Mouse (Mus musculus) limb, embryonic 14.5 days (tissue): Measurements from ENCODE around the gene Smchd1. TPM values are rescaled to one million over a fixed set of nuclear protein-coding genes. Genes with fewer than 3 reads are reported as not detected.

Experiments
- ATAC-seq: fragments of 200-750 bp; cut with Nextera tagmentation; 2 replicates; pipeline ENCODE4 v1.8.0; 2017; ENCODE audit warnings: low read depth, moderate number of reproducible peaks, moderate TSS enrichment; ENCODE audit not compliant: low FRiP score
- DNase-seq: peaks from one replicate; pipeline ENCODE4 v3.0.0-alpha.2; 2015; ENCODE audit warnings: low spot score
- H3K27ac ChIP-seq: fragments of 300-500 bp; sonication (generic); replicated peaks from 2 replicates; pipeline ENCODE4 v1.5.1; 2014; ENCODE audit warnings: low read depth, mild to moderate bottlenecking, low read length, moderate library complexity, mixed read lengths
- H3K27me3 ChIP-seq: fragments of 300-500 bp; sonication (generic); 2 replicates; pipeline ENCODE4 v1.6.1; 2014; ENCODE audit warnings: low read length, mixed read lengths; ENCODE audit not compliant: control insufficient read depth, insufficient read depth
- H3K36me3 ChIP-seq: fragments of 300-500 bp; sonication (generic); 2 replicates; pipeline ENCODE4 v1.6.1; 2014; ENCODE audit warnings: mild to moderate bottlenecking, low read length, moderate library complexity, mixed read lengths; ENCODE audit not compliant: control insufficient read depth, insufficient read depth
- H3K4me1 ChIP-seq: fragments of 300-500 bp; sonication (generic); 2 replicates; pipeline ENCODE4 v1.6.1; 2014; ENCODE audit warnings: antibody characterized with exemption, low read length, mixed read lengths; ENCODE audit not compliant: control insufficient read depth, insufficient read depth
- H3K4me2 ChIP-seq: fragments of 300-500 bp; sonication (generic); replicated peaks from 2 replicates; pipeline ENCODE4 v1.6.1; 2014; ENCODE audit warnings: low read depth, mild to moderate bottlenecking, low read length, moderate library complexity; ENCODE audit not compliant: severe bottlenecking
- H3K4me3 ChIP-seq: fragments of 300-500 bp; sonication (generic); replicated peaks from 2 replicates; pipeline ENCODE4 v1.5.1; 2014; ENCODE audit warnings: low read length
- H3K9ac ChIP-seq: fragments of 300-500 bp; sonication (generic); 2 replicates; pipeline ENCODE4 v1.6.1; 2014; ENCODE audit warnings: mild to moderate bottlenecking, low read depth, low read length, moderate library complexity; ENCODE audit not compliant: severe bottlenecking
- H3K9me3 ChIP-seq: fragments of 300-500 bp; sonication (generic); 2 replicates; pipeline ENCODE4 v1.6.1; 2016; ENCODE audit warnings: low read length; ENCODE audit not compliant: control insufficient read depth
- POLR2A ChIP-seq: fragments of 200-500 bp; IDR thresholded peaks from 2 replicates; pipeline ENCODE4 v1.8.0; 2012; ENCODE audit warnings: inconsistent platforms, mild to moderate bottlenecking, moderate library complexity, borderline replicate concordance; ENCODE audit not compliant: insufficient read depth, insufficient read length; ENCODE audit errors: extremely low read depth
- WGBS: fragments of 180-500 bp; shearing (Covaris S2); extraction: QIAGEN DNeasy Blood & Tissue Kit; methylation state at CpG from one replicate; pipeline ENCODE4 v1.1.7; 2014; 5-methylcytosine and 5-hydroxymethylcytosine counted together
- polyA plus RNA-seq, 2 experiments: library from polyadenylated mRNA; depleted of rRNA in 1 of 2; stranded (reverse) in 1 of 2; unstranded in 1 of 2; fragments of >200 nt; fragmentation: Nextera tagmentation in 1 of 2; extraction: Ambion mirVana in 1 of 2; gene quantifications; 2 replicates each; pipeline versions ENCODE4 v1.2.1 to v1.2.3; 2012 to 2014

Gene Smchd1
- polyA plus RNA-seq, 2 experiments: 42.7 to 71.4 TPM

- Histone ChIP-seq H3K9me3 (no peaks in the 10 kb centered on the region), H3K27ac (no peak overlapping the region), H3K4me3 (no peak overlapping the region), H3K9ac (no peak overlapping the region), H3K4me1 (no peaks in the 10 kb centered on the region), H3K27me3 (no peaks in the 10 kb centered on the region), H3K4me2 (no peak overlapping the region), H3K36me3 (peaks cover 32% of the 10 kb centered on the region)
- 85% methylated on average over 3 of the region's 3 CpGs for WGBS
- no peak for TF ChIP-seq POLR2A
- ATAC-seq (no peak), DNase-seq (no peak)
Measured at GRCm38 (mm10) chr17:71387401-71387800, 87.7 kb downstream of the Smchd1 start.

GRCm38 (mm10) chr17:71380346-71380745 is 94.8 kb downstream of the Smchd1 start:
- Histone ChIP-seq H3K4me1 (no peaks in the 10 kb centered on the region), H3K4me3 (no peak overlapping the region), H3K9ac (no peak overlapping the region), H3K4me2 (no peak overlapping the region), H3K36me3 (peaks cover 40% of the 10 kb centered on the region), H3K9me3 (no peaks in the 10 kb centered on the region), H3K27me3 (no peaks in the 10 kb centered on the region), H3K27ac (no peak overlapping the region)
- ATAC-seq: no peak
- 93% methylated on average over 14 of the region's 14 CpGs for WGBS
- TF ChIP-seq POLR2A: no peak
- no peak for DNase-seq

GRCm38 (mm10) chr17:71377901-71378300 is 97.2 kb downstream of the Smchd1 start:
- Histone ChIP-seq H3K27ac (no peak overlapping the region), H3K9me3 (no peaks in the 10 kb centered on the region), H3K27me3 (no peaks in the 10 kb centered on the region), H3K4me1 (no peaks in the 10 kb centered on the region), H3K9ac (no peak overlapping the region), H3K4me2 (no peak overlapping the region), H3K36me3 (peaks cover 47% of the 10 kb centered on the region), H3K4me3 (no peak overlapping the region)
- WGBS: 46% methylated on average over 4 of the region's 4 CpGs
- ATAC-seq (no peak), DNase-seq (no peak)
- no peak for TF ChIP-seq POLR2A

GRCm38 (mm10) chr17:71355526-71355925 is 119.6 kb downstream of the Smchd1 start:
- peaks cover 61% of the 10 kb centered on the region for H3K36me3 ChIP-seq

GRCm38 (mm10) chr17:71354205-71354604 is 120.9 kb downstream of the Smchd1 start:
- H3K4me1 ChIP-seq: no peaks in the 10 kb centered on the region
- 93% methylated on average over 11 of the region's 11 CpGs for WGBS
- H3K36me3 ChIP-seq: peaks cover 61% of the 10 kb centered on the region
- no peak for TF ChIP-seq POLR2A
- no peaks in the 10 kb centered on the region for H3K27me3 ChIP-seq
- H3K27ac ChIP-seq: no peak overlapping the region
- H3K9ac ChIP-seq: no peak overlapping the region
- no peaks in the 10 kb centered on the region for H3K9me3 ChIP-seq
- H3K4me2 ChIP-seq: no peak overlapping the region
- ATAC-seq (no peak), DNase-seq (no peak)
- H3K4me3 ChIP-seq: no peak overlapping the region

More at GRCm38 (mm10) chr17:71355526-71355925, 119.6 kb downstream of the Smchd1 start:
- no peak overlapping the region for H3K4me3 ChIP-seq
- no peaks in the 10 kb centered on the region for H3K9me3 ChIP-seq
- 83% methylated on average over 3 of the region's 3 CpGs for WGBS
- H3K9ac ChIP-seq: no peak overlapping the region
- no peaks in the 10 kb centered on the region for H3K27me3 ChIP-seq
- H3K4me2 ChIP-seq: no peak overlapping the region
- TF ChIP-seq POLR2A: no peak
- ATAC-seq (no peak), DNase-seq (no peak)
- H3K4me1 ChIP-seq: no peaks in the 10 kb centered on the region
- H3K27ac ChIP-seq: no peak overlapping the region

GRCm38 (mm10) chr17:71348188-71348587 is 127.0 kb downstream of the Smchd1 start:
- no peaks in the 10 kb centered on the region for H3K4me1 ChIP-seq
- no peaks in the 10 kb centered on the region for H3K9me3 ChIP-seq
- H3K27ac ChIP-seq: no peak overlapping the region
- H3K4me3 ChIP-seq: no peak overlapping the region
- H3K27me3 ChIP-seq: no peaks in the 10 kb centered on the region
- no peak for TF ChIP-seq POLR2A
- 95% methylated on average over 3 of the region's 3 CpGs for WGBS
- H3K9ac ChIP-seq: no peak overlapping the region
- ATAC-seq: no peak
- peaks cover 77% of the 10 kb centered on the region for H3K36me3 ChIP-seq
- DNase-seq: no peak
- H3K4me2 ChIP-seq: no peak overlapping the region
